Mouse (Mus musculus) left cerebral cortex, postnatal 4 days (tissue): ENCODE measurements around the gene Zfp202. TPM values are rescaled to one million over a fixed set of nuclear protein-coding genes. Genes with fewer than 3 reads are reported as not detected.
"Not testable (repeated sequence)": the region's sequence is repeated elsewhere in the genome, so short reads cannot be mapped to it uniquely, and the experiment has no call there.

ENCODE experiments used
- DNase-seq: peaks from one replicate; pipeline ENCODE4 v3.0.0-alpha.2; 2022
- intact Hi-C: fragments of 180-260 bp; cut with DNase I; formaldehyde crosslinking; loops from one replicate; pipeline ENCODE4 v1.15.1; 2025
- total RNA-seq, 2 experiments: library from RNA; stranded (reverse); gene quantifications; 2 replicates each; pipeline ENCODE4 v1.2.3; 2021

The Zfp202 gene
- total RNA-seq, result 1 to 10 TPM; 8.5 to 9.1 TPM

DNA sequence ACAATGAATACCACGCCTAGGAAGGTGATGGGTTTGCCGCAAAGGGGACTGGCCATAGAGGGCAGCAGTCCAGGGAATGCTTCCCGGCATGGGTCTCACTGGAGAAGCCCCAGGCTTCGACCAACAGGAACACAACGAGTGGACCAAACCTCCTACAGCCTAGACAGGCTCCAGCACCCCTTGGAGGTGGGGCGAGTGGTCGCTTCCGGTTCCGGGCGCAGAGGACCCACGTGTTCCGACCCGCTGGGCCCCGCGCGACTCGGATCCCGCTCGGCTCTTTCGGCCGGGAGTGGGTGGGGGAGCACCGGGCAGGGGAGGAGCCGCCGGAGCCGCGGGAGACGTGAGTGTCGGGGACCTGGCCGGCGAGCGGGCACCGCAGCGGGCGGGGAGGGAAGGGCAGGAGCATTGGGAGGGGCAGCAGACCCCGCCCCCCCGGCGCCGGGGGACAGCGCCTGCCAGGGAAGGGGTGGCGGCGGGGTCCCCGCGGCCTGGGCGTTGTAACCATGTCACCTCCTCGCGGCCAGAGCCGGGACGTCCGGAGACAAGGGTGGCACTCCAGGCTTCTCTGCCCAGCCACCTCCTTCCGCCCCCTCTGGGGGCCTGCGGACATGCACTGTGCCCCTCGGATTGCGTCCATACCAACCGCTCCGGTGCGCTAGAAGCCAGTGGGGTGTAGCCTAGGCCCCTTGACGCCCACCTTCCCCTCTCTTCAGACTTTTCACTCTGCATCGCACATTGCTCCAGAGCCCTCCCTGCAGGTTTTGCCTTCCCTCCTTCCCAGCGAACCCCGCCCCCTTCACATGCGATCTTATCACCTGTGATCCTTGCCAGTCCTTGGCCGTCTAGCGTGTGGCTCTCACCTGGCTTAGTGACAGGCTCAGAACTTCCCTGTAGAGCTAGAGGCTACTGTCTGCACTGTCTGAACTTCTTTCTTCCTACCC, at the start of gene Zfp202:
TSS of gene Zfp202 (plus strand) at position 219 of the 941 bp plus-strand sequence.
- intact Hi-C loops, result no loop called here
- peak; percentile 93 for DNase-seq

DNA sequence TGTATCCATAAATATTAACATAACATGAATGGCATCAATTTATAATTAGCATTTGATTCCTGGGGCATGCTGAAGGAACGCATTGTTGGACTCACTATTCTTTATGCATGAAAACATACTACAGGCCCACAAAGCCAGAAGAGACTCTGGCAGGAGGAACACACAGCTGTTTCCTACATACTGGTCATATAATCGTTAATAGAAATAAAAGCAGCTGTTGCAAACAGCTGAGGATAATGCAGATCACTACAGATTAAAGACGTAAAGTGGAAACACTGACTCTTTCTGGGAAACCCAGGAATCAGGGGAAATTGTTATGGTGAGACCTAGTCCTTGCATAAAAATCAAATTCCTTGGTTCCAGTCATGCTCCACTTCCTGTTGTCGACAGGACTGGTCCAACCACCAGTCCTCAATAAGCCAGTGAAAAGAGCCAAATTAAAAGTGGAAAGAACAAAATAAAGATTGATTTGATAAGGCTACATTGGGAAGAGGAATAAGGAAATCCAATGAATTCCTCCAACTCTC, 36.9 kb upstream of the Zfp202 start:
- intact Hi-C loops, result no loop called here
- no peak for DNase-seq

DNA sequence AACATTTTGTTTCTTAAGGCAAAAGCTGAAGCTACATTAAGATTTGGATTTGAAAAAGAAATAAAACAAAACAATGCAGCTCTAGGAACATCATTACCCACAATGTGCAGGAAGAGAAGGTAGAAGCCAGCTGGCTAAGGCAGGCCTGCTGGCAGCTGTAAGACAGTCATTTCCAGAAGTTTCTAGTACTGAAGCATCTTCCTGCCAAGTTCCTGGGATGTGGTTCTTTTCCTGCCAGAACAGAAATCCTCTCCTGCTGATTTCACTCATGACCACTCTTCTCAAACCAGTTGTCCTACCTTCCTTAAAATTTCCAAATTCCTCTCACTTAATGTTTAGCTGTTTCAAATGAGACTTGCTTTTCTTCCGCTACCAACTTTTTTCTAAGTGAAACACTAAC, 25.7 kb upstream of the Zfp202 start:
- DNase-seq, result peak; percentile 21
- intact Hi-C loops, result no loop called here

DNA sequence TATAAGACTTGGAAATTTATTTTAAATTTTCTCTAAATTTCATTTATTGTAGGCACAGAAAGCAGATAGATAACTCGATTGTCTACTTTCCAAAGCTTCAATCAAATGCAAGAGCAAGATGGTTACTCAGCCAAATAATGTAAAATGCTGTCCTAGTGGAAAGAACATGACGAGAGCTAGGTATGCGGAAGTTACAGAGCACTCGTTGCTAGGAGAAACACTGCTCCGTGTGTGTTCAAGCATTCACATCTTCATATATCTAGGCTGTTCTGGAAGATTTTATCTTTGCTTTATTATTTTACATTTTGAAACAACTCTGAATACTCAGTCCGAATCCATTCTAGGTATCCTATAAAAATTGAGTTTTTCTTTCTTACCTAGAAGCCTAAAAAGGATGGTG, 15.1 kb upstream of the Zfp202 start:
- DNase-seq, result no peak
- intact Hi-C loops, result no loop called here

DNA sequence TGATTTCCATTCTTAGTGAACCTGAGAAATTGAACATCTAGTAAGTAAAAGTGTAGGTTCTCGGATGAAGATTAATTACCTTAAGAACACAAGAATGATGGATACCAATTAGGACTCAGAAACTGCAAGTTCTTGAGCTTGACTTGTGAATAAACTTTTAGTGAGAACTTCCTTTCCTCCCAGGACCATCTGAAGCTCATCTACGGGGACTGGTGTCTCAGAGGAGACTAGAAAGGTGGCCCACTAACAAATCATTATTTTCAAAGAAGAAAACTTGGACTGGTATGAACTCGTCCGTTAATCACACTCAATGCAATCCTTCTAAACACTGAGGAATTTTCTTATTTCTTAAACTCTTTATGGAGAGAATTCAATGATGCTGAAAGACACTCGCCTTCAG, 11.5 kb upstream of the Zfp202 start, which contains the start of gene Olfr986:
TSS of gene Olfr986 (plus strand) at position 301 of the 400 bp plus-strand sequence.
- intact Hi-C loops, result no loop called here
- DNase-seq, result no peak

DNA sequence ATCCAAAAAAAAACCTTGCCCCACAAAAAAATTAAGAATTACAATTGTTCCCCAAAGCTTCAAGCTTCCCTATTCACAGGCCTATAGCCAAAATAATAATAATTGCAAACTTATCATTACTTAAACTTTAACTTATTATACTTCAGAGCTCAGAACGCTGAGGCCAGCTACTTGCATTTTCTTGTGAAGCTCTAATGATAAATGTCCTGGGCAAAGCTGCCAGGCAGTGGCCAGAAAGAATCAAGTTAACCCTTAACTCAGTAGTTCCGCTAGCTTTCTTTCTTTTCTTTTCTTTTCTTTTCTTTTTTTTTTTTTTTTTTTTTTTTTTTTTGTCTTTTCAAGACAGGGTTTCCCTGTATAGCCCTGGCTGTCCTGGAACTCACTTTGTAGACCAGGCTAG, 7.0 kb upstream of the Zfp202 start:
- intact Hi-C loops, DNase-seq: not testable (repeated sequence)

DNA sequence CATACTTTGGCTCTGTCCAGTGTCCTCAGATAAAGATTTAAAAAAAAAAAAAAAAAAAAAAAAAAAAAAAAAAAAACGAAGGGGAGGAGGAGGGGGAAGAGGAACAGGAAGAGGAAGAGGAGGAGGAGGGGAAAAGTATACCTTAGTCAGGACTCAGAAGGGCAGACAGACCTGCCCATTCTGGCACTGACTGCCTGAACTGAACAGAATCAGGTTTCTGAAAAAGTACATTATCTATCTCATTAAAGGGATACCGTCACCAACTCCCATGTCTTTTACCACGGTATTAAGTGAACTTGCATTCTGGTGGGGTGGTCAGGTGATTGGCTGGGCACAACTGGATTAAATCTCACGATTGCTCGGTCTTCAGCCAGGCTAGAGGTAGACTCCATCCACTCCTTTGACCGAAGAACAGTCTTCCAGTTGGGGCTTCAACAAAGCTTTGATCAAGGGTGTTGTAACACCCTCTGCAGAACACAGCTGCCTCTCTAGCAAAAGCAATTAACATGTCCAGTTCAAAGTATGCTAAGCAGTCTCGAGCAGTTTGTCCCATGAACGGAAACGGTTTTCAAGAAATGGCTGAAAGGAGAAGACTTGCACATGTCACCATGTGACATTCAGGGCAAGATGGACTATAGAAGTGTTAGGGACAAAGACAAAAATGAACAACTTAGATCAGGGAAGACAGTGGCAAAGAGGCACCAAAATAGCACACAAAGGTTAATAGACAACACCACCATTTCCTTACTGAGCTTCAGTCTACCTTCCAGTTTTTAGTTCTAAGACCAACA, 835 bp upstream of the Zfp202 start:
- no peak for DNase-seq
- intact Hi-C loops, result no loop called here

DNA sequence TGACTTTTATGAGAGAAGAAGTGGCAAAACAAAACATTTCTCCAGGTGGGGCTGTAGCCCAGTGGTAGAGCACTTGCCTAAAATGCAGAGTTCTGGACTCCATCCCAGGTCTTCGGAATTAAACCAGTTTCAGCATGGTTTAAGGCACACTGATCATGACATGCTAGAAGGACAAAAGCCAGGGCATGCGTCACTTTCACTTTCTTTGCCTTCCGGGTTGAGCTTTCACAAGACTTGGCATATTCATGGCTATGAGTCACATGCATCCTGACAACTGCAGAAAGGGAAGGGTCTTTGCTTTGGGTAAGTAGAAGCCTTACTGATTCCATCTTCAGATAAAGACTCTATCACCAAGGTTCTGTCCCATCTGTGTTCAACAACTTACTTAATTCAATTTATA, 3.9 kb downstream of the Zfp202 start:
- intact Hi-C loops, result no loop called here
- no peak for DNase-seq

DNA sequence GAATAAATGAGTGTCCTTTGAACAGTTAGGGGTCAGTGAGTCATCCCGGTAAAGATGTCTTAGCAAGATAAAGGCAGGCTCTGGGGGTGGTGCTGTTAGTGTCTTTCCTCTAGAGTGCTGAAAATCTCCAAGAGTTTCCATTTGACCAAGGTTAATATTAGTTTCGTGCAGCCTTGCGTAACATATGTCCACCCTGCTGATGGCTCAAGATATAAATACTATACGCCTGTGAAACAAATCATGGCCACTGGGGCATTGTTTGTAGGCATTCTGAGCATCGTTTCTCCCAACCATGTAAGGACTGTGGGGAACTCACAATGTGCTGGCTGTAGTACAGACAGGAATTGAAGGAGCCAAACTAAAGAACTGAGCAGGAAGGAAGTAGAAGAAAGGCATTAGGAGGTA, 14.4 kb downstream of the Zfp202 start:
- DNase-seq, result no peak
- intact Hi-C loops, result no loop called here

DNA sequence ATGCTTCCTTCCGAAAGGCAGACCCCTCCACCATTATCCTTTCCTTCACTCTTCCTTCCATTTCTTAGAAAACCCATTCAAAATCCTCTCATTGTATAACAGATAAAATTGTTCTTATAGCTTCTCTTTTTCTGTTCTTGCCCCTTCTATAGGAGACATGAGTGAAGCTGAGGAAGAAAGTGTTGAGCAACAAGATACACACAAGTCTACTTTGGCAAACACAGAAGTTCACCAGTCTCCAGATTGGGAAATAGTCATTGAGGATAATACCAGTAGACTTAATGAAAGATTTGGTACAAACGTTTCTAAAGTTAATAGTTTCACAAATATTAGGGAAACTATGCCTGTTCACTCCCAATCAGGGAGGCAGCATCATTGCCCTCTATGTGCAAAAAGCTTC, 18.6 kb downstream of the Zfp202 start:
- intact Hi-C loops, result no loop called here
- DNase-seq, result no peak

DNA sequence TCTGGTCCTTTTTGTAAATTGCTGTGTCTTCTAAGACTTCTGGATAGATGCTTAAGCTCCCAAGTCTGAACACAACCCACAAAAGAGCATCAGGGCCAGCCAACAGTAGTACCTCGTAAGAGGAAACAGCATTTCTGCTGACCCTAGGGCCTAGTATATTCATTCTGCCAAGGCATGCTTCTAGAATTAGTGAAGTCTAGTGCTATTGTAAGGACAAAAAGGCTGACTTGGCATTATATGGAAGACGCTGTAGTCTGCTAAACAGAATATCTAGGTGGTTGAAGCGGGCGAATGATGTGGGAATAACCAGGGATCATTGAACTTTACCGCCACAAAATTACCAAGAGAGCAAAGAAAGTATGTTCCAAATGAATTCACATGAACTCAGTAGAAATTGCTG, 21.9 kb downstream of the Zfp202 start:
- intact Hi-C loops, result no loop called here
- DNase-seq, result no peak

DNA sequence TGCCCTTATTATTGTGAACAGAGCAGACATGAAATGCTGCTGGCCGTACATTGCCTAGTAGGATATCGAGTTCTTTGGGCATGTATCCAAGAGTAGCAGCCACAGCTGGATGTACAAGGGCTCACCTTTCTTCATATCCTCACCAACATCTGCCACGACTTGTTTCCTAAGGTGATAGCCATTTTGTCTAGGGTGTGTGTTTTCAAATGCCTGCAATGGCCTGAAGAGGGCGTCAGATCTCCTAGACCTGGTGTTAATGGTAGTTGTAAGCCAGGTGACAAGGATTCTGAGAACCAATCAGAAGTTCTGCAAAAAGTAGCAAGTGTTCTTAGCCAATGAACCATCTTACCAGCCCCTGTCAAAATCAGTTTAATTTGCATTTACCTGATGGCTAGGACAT, 24.5 kb downstream of the Zfp202 start:
- DNase-seq, result no peak
- intact Hi-C loops, result no loop called here

DNA sequence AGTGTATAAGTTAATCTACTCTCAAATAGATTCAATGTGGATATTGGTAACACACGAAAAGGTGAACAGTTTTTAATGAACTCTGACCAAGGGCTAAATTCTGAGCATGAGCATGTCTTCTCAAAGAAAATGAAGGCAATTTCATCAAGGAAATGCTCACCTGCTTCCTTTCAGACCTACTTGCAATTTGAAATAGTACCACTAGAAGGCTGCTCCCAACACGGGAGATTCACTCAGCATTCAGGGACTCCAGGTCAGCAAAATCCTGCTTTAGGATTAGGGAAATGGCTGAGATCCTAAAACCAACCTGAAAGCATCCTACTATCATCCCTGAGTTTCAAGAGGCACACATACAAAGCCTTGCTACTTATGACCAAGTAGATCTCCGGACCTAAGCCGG, 32.2 kb downstream of the Zfp202 start:
- DNase-seq, result no peak
- intact Hi-C loops, result no loop called here

DNA sequence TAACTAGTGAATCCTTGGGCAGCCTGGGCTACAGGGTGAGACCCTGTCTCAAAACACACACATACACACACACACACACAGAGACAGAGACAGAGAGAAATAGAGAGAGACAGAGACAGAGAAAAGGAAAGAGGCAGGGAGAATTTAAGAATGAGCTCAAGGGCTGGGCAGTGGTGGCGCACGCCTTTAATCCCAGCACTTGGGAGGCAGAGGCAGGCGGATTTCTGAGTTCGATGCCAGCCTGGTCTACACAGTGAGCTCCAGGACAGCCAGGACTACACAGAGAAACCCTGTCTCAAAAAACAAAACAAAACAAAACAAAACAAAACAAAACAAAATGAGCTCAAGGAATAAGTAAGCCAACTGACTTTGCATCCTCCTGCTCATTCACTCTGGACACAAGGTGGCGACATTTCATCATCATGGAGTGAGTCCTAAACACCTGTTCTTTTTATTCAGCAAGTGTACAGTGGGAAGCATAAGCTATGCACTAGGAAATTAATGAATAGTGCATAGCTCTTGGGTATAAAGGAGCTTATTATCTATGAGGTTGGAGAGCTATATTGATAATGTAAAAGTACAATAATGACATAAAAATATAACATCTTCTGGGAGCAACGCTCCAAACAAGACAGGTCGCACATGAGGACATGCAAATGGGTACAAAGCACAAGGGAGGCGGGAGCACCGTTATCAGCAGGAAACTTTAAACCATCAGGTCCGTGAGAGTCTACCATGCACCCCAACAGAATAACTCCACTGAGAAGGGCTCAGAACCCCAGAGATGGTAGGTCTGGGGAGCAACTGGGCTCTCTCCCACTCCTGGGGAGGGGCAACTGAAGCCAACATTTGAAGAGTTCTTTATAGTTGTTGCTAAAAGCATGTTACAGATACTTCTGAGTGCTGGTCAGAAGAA, 36.0 kb downstream of the Zfp202 start:
- intact Hi-C loops, result no loop called here
- DNase-seq, result peak; percentile 42

DNA sequence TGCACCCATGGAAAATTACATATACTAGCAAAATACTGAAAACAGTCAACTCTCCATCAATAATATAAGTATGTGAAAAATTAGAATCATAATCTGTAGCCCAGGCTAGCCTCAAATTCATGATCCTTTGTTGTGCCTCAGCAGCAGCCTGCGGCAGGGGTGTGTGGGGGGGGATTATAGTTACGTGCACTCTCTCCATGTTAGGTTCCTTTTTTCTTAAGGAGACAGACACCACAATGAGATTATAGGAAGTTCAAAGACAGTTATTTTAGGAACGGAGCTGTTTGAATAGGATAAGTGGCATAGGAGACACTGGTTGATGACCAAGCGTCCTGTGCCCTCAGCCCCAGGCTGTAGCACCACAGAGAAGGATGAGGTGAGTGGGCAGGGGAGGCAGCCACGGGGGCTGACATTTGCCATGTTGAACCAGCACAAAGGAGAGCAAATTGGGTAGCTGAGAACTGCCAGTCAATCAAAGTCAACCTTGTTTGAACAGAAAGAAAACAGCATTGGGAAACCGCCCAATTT, 36.8 kb downstream of the Zfp202 start:
- intact Hi-C loops, result no loop called here

DNA sequence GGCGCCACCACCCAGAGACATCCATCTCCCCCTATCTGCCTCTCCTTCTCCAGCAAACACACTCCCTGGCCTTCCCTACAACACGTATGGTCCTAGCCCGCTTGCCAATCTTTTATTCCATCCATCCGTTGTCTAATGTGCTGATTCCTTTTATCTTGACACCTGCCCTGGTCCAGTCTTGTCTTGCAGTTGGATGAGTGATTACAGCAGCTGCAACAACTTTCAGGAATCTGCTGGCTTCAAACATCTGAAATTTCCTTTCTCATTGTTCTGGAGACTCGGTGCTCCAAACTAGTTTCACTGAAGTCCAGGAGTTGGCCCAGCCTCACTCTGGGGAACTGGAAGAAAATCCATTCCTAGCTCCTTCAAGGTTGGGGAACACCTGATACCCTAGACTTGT, 37.4 kb downstream of the Zfp202 start:
- intact Hi-C loops, result no loop called here
- no peak for DNase-seq

More for the DNA sequence above, 36.8 kb downstream of the Zfp202 start:
- no peak for DNase-seq

DNA sequence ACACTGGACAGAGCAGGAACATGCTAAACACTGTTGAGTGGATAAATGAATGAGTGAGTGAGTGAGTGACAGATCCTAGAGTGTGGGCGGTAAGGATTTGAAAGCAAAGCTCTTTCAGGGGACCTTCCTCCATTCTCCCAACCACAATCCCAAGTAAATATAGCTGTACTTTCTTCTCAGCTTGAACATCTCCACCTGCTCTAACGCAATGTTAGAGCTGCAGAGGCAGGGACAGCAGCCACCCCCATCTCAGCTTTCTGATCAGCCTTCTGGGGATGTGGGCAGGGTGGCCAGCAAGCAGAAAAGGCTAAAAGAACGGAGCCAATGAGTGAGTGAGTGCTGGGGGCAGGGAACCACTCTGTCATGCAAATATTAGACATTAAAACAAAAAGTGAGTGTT, 38.9 kb downstream of the Zfp202 start:
- DNase-seq, result no peak
- intact Hi-C loops, result no loop called here

DNA sequence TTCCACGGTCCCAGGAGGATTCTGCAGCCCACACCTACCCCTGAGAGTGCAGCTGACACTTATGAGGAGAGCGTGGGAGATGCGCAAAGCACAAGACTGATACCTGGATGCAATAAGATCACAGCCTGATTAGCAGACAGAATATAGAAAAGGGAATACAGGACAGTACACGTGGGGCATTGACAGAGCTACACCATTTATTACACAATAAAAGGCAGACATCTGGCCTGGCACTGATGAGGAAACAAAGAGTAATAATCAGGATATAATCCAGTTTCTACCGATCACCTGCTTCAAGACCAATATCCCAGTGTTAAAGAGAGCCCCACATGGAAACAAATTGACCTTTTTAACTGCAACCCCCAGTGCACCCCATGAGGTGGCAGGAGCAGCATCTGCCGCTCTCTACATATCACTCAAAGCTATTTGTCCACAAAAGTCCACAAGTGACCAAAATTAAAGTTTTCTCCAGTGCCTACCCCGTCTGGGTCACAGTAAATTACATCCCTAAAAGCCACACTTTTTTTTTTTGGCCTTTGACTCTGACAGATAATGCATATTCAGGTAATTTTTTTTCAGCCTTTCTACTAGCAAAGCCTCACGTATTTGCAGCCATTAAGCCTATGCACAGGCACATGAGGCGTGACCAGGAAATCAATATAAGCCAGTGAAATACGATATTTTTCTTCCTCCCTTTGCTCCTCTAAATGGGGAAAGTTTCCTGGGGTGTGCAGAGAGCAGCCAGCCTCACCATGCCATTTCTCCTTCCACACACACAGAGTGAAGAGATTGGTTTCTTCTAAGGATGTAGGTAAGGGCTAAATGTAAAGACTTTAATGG, 42.3 kb downstream of the Zfp202 start:
- no peak for DNase-seq
- intact Hi-C loops, result no loop called here

DNA sequence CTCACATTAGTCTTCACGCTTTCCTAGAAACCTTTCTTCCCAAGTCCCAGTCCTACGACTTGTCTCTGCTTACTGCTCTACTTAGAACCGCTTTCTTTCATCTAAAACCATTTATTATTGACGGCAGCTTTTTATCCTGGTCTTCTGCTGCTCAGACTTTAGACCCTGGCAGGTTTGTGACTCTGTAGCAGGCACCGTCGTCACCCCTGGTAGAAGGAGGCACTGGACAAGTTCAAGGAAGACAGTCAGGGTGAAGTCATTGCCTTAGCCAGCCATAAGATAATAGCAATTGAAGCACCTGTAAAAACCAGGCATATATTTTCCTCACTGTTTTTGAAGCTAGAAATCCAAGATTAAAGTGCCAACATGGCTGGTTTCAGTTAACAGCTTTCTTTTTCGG, 43.1 kb downstream of the Zfp202 start:
- no peak for DNase-seq
- intact Hi-C loops, result no loop called here
